Mouse (Mus musculus): ENCODE data around the gene Plscr4. TPM values are rescaled to one million over a fixed set of nuclear protein-coding genes. Genes with fewer than 3 reads are reported as not detected.

Gene Plscr4
- total RNA-seq (2012; rRNA removed) (not detected in 2 replicates), polyA plus RNA-seq (2012; ENCODE audit: insufficient read depth in 1 of 2, insufficient read length in 2 of 2, low read depth in 1 of 2, low replicate concordance in 2 of 2, missing spikeins in 1 of 2) (not detected)

DNA sequence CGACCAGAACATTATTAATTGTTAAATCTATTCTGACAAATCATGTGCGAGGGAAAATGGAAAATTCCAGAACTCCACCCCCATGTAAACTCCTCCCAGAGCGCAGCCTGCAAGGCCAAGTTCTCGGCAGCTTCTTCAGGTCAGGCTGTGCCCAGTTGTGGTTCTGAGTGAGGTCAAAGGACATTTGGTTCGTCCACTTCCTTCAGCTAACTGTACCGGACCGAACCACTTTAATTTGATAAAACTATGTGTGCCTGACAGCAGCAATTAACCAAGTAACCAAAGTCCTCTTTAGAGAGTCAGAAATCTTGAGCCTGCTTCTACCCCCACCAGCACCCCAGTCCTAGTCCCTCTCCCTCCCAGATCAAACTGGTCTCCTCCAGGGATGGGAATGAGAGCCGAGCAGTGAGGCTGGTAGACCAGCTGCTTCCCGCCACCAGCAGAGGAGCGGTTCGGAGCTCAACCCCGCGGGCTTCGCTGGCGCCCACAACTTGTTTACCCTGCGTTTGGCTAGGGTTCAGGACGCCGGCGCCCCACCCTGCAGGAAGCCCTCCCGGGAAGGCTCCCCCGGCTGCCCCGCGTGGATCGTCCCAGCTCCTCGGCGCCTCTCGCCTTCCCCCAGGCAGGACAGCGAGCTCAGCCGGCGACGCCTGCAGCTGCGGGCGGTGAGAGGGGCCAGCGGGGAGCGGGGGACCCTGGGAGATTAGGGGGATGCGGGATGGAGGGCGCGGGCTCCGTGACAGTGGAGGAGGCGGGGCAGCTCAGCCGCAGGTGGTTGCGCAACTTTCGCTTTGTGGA is at the start of gene Plscr4:
TSS of gene Plscr4 (plus strand) at position 113 of the 798 bp plus-strand sequence.
- DNase-seq (ENCODE audit: low read depth, low spot score): no peak
- H3K27me3 ChIP-seq (ENCODE audit: control insufficient read depth in 1 of 2, insufficient read depth in 2 of 2, low read length in 2 of 2): no peaks in the 10 kb centered on the region; a peak in 1 of 4 replicates
- no peak within 1 kb of the TSS for H3K9ac ChIP-seq (ENCODE audit: control insufficient read depth, low read depth, low read length, poor library complexity, severe bottlenecking)
- H3K27ac ChIP-seq (ENCODE audit: control insufficient read depth, low read depth, low read length): no peak within 1 kb of the TSS
- no peak for TF ChIP-seq CTCF (IDR thresholded peaks at IDR 0.05 in 2 of 3, conservative IDR thresholded peaks at IDR 0.05 in 1 of 3; ENCODE audit: control insufficient read depth in 1 of 3, insufficient read depth in 1 of 3, low read depth in 2 of 3, low read length in 3 of 3, poor library complexity in 1 of 3, severe bottlenecking in 1 of 3)
- no peak for TF ChIP-seq CHD1 (IDR thresholded peaks at IDR 0.05; ENCODE audit: low read depth, low read length)
- TF ChIP-seq MXI1 (IDR thresholded peaks at IDR 0.05; ENCODE audit: low read depth, low read length): no peak
- no peak for TF ChIP-seq ETS1 (IDR thresholded peaks at IDR 0.05; ENCODE audit: low read depth, low read length)
- no peak for TF ChIP-seq NELFE (IDR thresholded peaks at IDR 0.05; ENCODE audit: low read depth, low read length)
- TF ChIP-seq TAL1 (IDR thresholded peaks at IDR 0.05; ENCODE audit: low read length): no peak
- no peak for TF ChIP-seq UBTF (IDR thresholded peaks at IDR 0.05; ENCODE audit: borderline replicate concordance, insufficient read depth, low read depth, low read length)
- TF ChIP-seq USF1 (IDR thresholded peaks at IDR 0.05; ENCODE audit: low read depth, low read length): no peak
- TF ChIP-seq MYC (IDR thresholded peaks at IDR 0.05; ENCODE audit: low read depth, low read length): no peak
- TF ChIP-seq MAFK (IDR thresholded peaks at IDR 0.05; ENCODE audit: borderline replicate concordance, low read depth, low read length): no peak
- H3K4me1 ChIP-seq (ENCODE audit: control insufficient read depth in 1 of 2, insufficient read depth in 2 of 2, low read length in 2 of 2): no peaks in the 10 kb centered on the region
- no peaks in the 10 kb centered on the region for H3K79me2 ChIP-seq (ENCODE audit: control insufficient read depth, insufficient read depth, low read length, poor library complexity)
- H3K4me3 ChIP-seq (ENCODE audit: control insufficient read depth in 1 of 2, insufficient read depth in 1 of 2, low read depth in 2 of 2, low read length in 2 of 2): no peak within 1 kb of the TSS
- H3K9me3 ChIP-seq (replicated peaks; ENCODE audit: insufficient read depth, low read length): no peaks in the 10 kb centered on the region
- no peaks in the 10 kb centered on the region for H3K36me3 ChIP-seq (ENCODE audit: control insufficient read depth in 1 of 2, insufficient read depth in 2 of 2, low read length in 2 of 2)

- Histone ChIP-seq H3K27ac (ENCODE audit: control insufficient read depth, low read depth, low read length) (no peak overlapping the region), H3K4me1 (ENCODE audit: control insufficient read depth in 1 of 2, insufficient read depth in 2 of 2, low read length in 2 of 2) (no peaks in the 10 kb centered on the region), H3K9me3 (replicated peaks; ENCODE audit: insufficient read depth, low read length) (no peaks in the 10 kb centered on the region), H3K79me2 (ENCODE audit: control insufficient read depth, insufficient read depth, low read length, poor library complexity) (no peaks in the 10 kb centered on the region), H3K4me3 (ENCODE audit: control insufficient read depth in 1 of 2, insufficient read depth in 1 of 2, low read depth in 2 of 2, low read length in 2 of 2) (no peak overlapping the region), H3K9ac (ENCODE audit: control insufficient read depth, low read depth, low read length, poor library complexity, severe bottlenecking) (no peak overlapping the region), H3K27me3 (ENCODE audit: control insufficient read depth in 1 of 2, insufficient read depth in 2 of 2, low read length in 2 of 2) (no peaks in the 10 kb centered on the region), H3K36me3 (ENCODE audit: control insufficient read depth in 1 of 2, insufficient read depth in 2 of 2, low read length in 2 of 2) (no peaks in the 10 kb centered on the region)
- no peak for TF ChIP-seq BHLHE40 (IDR thresholded peaks at IDR 0.05; ENCODE audit: borderline replicate concordance, low read depth, low read length)
- TF ChIP-seq MAFK (IDR thresholded peaks at IDR 0.05; ENCODE audit: borderline replicate concordance, low read depth, low read length): peak; percentile 91
- DNase-seq (ENCODE audit: low read depth, low spot score): peak; percentile 5
Observed at GRCm38 (mm10) chr9:92410225-92410624, 46.9 kb upstream of the Plscr4 start.

DNA sequence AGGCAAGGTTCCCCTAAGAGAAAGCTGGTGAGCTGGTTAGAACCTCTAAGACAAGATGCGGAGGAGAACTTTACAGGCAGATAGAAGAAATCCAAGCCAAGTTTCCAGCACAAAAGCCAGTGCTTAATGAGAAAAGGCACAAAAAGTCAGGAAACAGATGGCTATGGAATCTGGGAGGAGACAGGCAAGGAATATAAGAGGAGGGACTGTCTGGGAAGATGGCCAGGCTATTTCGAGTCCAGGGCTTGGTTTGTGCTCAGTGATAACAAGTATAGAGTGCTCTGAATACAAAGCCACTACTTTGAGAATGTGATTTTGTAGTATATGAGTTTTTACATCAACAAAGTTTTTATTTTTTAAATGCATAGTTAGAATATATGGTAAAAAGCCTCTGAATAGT is 45.1 kb upstream of the Plscr4 start:
- H3K9me3 ChIP-seq (replicated peaks; ENCODE audit: insufficient read depth, low read length): no peaks in the 10 kb centered on the region
- no peaks in the 10 kb centered on the region for H3K36me3 ChIP-seq (ENCODE audit: control insufficient read depth in 1 of 2, insufficient read depth in 2 of 2, low read length in 2 of 2)
- no peaks in the 10 kb centered on the region for H3K4me1 ChIP-seq (ENCODE audit: control insufficient read depth in 1 of 2, insufficient read depth in 2 of 2, low read length in 2 of 2)
- H3K27me3 ChIP-seq (ENCODE audit: control insufficient read depth in 1 of 2, insufficient read depth in 2 of 2, low read length in 2 of 2): no peaks in the 10 kb centered on the region
- H3K4me3 ChIP-seq (ENCODE audit: control insufficient read depth in 1 of 2, insufficient read depth in 1 of 2, low read depth in 2 of 2, low read length in 2 of 2): no peak overlapping the region
- no peak overlapping the region for H3K9ac ChIP-seq (ENCODE audit: control insufficient read depth, low read depth, low read length, poor library complexity, severe bottlenecking)
- H3K79me2 ChIP-seq (ENCODE audit: control insufficient read depth, insufficient read depth, low read length, poor library complexity): no peaks in the 10 kb centered on the region
- DNase-seq (ENCODE audit: low read depth, low spot score): no peak
- no peak overlapping the region for H3K27ac ChIP-seq (ENCODE audit: control insufficient read depth, low read depth, low read length)
- TF ChIP-seq SIN3A (IDR thresholded peaks at IDR 0.05; ENCODE audit: low read length) (no peak), MAFK (IDR thresholded peaks at IDR 0.05; ENCODE audit: borderline replicate concordance, low read depth, low read length) (no peak), MEF2A (IDR thresholded peaks at IDR 0.05; ENCODE audit: extremely low read depth, insufficient replicate concordance, low read depth, low read length, poor library complexity, severe bottlenecking) (no peak), ZKSCAN1 (IDR thresholded peaks at IDR 0.05; ENCODE audit: low read depth, low read length) (no peak), MYB (IDR thresholded peaks at IDR 0.05; ENCODE audit: low read depth, low read length) (no peak), MAX (IDR thresholded peaks at IDR 0.05; ENCODE audit: low read length) (no peak), POLR2AphosphoS5 (IDR thresholded peaks at IDR 0.05; ENCODE audit: borderline replicate concordance, low read depth, low read length) (no peak), TBP (IDR thresholded peaks at IDR 0.05; ENCODE audit: low read depth, low read length) (no peak), TAL1 (IDR thresholded peaks at IDR 0.05; ENCODE audit: low read length) (no peak), E2F4 (IDR thresholded peaks at IDR 0.05; ENCODE audit: borderline replicate concordance, low read depth, low read length) (no peak), USF2 (IDR thresholded peaks at IDR 0.05; ENCODE audit: borderline replicate concordance in 1 of 2, insufficient read depth in 1 of 2, low read depth in 1 of 2, low read length in 2 of 2) (no peak), NELFE (IDR thresholded peaks at IDR 0.05; ENCODE audit: low read depth, low read length) (no peak), BHLHE40 (IDR thresholded peaks at IDR 0.05; ENCODE audit: borderline replicate concordance, low read depth, low read length) (no peak), SMC3 (IDR thresholded peaks at IDR 0.05; ENCODE audit: low read depth, low read length) (no peak), TCF12 (IDR thresholded peaks at IDR 0.05; ENCODE audit: low read depth, low read length) (no peak), MXI1 (IDR thresholded peaks at IDR 0.05; ENCODE audit: low read depth, low read length) (no peak), GABPA (IDR thresholded peaks at IDR 0.05; ENCODE audit: low read depth, low read length) (no peak)
